Mouse (Mus musculus) spleen, postnatal 4 days (tissue): ENCODE measurements around the gene Prepl.
A peak's percentile ranks its signal among the peaks of the same experiment; 100 is the strongest.

Source experiments
- DNase-seq, 2 experiments: peaks; one replicate each; pipeline ENCODE4 v3.0.0; 2022; ENCODE audit warnings: low spot score in 2 of 2

The Prepl gene

DNA sequence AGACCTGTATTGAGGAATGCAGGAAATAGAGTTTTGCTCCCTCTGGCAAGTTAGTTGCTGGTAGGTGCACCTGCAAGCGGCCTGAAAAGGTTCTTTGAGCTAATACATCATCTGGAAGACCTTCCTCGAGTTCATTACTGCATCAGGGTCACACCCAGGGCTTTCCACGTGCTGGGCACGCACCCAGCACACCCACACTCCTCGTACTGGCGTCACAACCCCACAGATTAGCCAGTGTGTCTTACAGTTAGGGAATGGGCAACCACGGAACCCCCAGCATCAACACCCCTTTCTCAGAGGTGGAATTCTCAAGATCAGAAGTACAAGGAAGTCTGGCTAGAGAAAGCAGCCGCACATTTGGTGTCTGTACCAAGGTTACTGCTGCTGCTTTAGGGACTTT, 65.8 kb downstream of the Prepl start:
- DNase-seq = no peak

- peak in 1 of 2 experiments; percentile 40 for DNase-seq
Observed at GRCm38 (mm10) chr17:85023247-85024167, 66.5 kb downstream of the Prepl start.

- no peak for DNase-seq
Observed at GRCm38 (mm10) chr17:85020343-85020742, 69.7 kb downstream of the Prepl start.

- DNase-seq = no peak
Observed at GRCm38 (mm10) chr17:85018794-85019193, 71.2 kb downstream of the Prepl start.

- no peak for DNase-seq
Observed at GRCm38 (mm10) chr17:85018344-85018743, 71.7 kb downstream of the Prepl start.

GRCm38 (mm10) chr17:85014632-85015031, 75.4 kb downstream of the Prepl start:
- no peak for DNase-seq

DNA sequence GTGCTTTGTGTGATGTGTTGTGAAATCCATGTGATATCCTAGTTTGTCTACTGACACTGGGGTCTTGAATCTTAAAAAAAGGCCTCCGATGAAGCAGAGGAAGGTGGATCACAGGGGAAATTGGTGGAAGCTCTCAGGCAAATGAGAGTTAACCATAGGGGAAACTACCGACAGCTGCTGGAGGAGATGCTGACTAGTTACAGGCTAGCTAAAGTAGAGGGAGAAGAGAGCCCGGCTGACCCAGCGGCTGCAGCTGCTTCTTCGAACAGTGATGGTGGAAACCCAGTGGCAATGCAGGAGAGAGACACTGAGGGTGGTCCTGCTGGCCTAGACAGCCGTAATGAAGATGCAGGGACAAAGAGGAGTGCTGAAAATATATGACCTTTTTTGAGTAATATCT, 76.6 kb downstream of the Prepl start:
- no peak for DNase-seq
